Mouse (Mus musculus): Measurements from ENCODE around the gene Tpst1.

DNA sequence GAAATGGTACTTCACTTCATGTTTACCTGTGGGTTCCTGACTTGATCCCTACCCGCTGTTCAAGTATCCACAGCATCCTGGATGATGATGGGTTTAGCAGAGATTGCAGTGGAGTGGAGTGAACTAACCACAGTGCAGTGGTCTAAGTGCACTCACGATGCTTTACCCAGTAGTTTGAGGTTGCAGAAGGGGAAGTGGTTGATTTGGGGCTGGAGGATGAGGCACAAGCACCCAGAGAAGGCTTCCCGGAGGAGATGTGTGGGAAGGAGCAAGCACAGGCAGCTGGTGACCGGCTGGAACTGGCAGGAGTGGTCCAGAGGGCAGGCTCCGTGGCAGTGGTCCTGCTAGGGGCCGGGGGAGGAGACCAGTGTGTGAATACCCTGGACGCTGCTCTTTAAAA lies 16.1 kb downstream of the Tpst1 start:
- TF ChIP-seq GATA1 (IDR thresholded peaks at IDR 0.05; ENCODE audit: borderline replicate concordance, low read length) (no peak), FLI1 (IDR thresholded peaks at IDR 0.05; ENCODE audit: low read length) (no peak)
